Mouse (Mus musculus): ENCODE data around the gene Ttc30a2.

GRCm38 (mm10) chr2:75933541-75933940 lies 44.4 kb downstream of the Ttc30a2 start:
- no peak for TF ChIP-seq CTCF (IDR thresholded peaks at IDR 0.05; ENCODE audit: low read depth)
- no peak for TF ChIP-seq EP300 (IDR thresholded peaks at IDR 0.05; ENCODE audit: low read depth)

Data from liver, postnatal 0 days (tissue).